Mouse (Mus musculus) CH12.LX (cell line): ENCODE measurements around the gene Iqschfp. TPM values are rescaled to one million over a fixed set of nuclear protein-coding genes. Genes with fewer than 3 reads are reported as not detected.
A peak's percentile ranks its signal among the peaks of the same experiment; 100 is the strongest.

Experiments
- DNase-seq: peaks from one replicate; pipeline ENCODE4 v3.0.0-alpha.2; 2013; ENCODE audit errors: extremely low read depth
- H3K27ac ChIP-seq: 2 replicates; pipeline ENCODE4 v1.5.1; 2012; ENCODE audit warnings: low read depth, mild to moderate bottlenecking, control low read depth, moderate library complexity; ENCODE audit not compliant: insufficient read depth
- H3K27me3 ChIP-seq: replicated peaks from 2 replicates; pipeline ENCODE3; 2012; ENCODE audit warnings: inconsistent platforms
- H3K36me3 ChIP-seq, 2 experiments: replicated peaks in 1 of 2; 2 replicates each; pipeline versions ENCODE3 to v1.6.1; 2012; ENCODE audit warnings: inconsistent platforms in 1 of 2, low read length in 1 of 2, mild to moderate bottlenecking in 1 of 2, mixed read lengths in 1 of 2, moderate library complexity in 1 of 2; ENCODE audit not compliant: control insufficient read depth in 1 of 2, insufficient read depth in 1 of 2
- H3K4me1 ChIP-seq, 2 experiments: 2 replicates each; pipeline ENCODE4 v1.6.1; 2012; ENCODE audit warnings: inconsistent platforms in 1 of 2, moderate library complexity in 1 of 2; ENCODE audit not compliant: insufficient read depth in 2 of 2, control insufficient read depth in 1 of 2
- H3K4me2 ChIP-seq: 2 replicates; pipeline ENCODE4 v1.6.1; 2012; ENCODE audit warnings: low read depth, mild to moderate bottlenecking, control low read depth; ENCODE audit not compliant: poor library complexity, insufficient read depth, severe bottlenecking
- H3K4me3 ChIP-seq, 3 experiments: fragments of 150-350 bp in 1 of 3; sonication (generic) in 1 of 3; replicated peaks in 1 of 3; 2 replicates each; pipeline versions ENCODE3 to v1.5.1; 2011 to 2012; ENCODE audit warnings: low read depth in 2 of 3, low read length in 2 of 3, mild to moderate bottlenecking in 2 of 3, moderate library complexity in 2 of 3, control low read depth in 1 of 3, improper control_type of control experiment in 1 of 3, inconsistent platforms in 1 of 3, mixed read lengths in 1 of 3; ENCODE audit not compliant: poor library complexity in 1 of 3
- H3K79me2 ChIP-seq: replicated peaks from 2 replicates; pipeline ENCODE4 v1.6.1; 2012; ENCODE audit warnings: mild to moderate bottlenecking, moderate library complexity; ENCODE audit not compliant: control insufficient read depth, poor library complexity, insufficient read depth, severe bottlenecking; ENCODE audit errors: extremely low read depth
- H3K9ac ChIP-seq: 2 replicates; pipeline ENCODE4 v1.6.1; 2012; ENCODE audit warnings: low read depth, mild to moderate bottlenecking, control low read depth, moderate library complexity; ENCODE audit not compliant: insufficient read depth
- H3K9me3 ChIP-seq: replicated peaks from 2 replicates; pipeline ENCODE3; 2012; ENCODE audit warnings: low read length, inconsistent platforms, mixed read lengths
- CHD2 ChIP-seq: IDR thresholded peaks from 2 replicates; pipeline ENCODE4 v1.6.1; 2011; ENCODE audit warnings: low read length, improper control_type of control experiment
- ELF1 ChIP-seq: IDR thresholded peaks from 2 replicates; pipeline ENCODE4 v1.6.1; 2014; ENCODE audit warnings: low read depth, mild to moderate bottlenecking, inconsistent platforms, low read length, improper control_type of control experiment
- EP300 ChIP-seq: IDR thresholded peaks from 2 replicates; pipeline ENCODE4 v1.6.1; 2011; ENCODE audit warnings: low read length, improper control_type of control experiment
- GABPA ChIP-seq: IDR thresholded peaks from 2 replicates; pipeline ENCODE4 v1.6.1; 2012; ENCODE audit warnings: low read depth, low read length, improper control_type of control experiment, inconsistent platforms; ENCODE audit not compliant: insufficient replicate concordance
- IRF4 ChIP-seq: IDR thresholded peaks from 2 replicates; pipeline ENCODE4 v1.6.1; 2014; ENCODE audit warnings: low read depth, mild to moderate bottlenecking, inconsistent platforms, low read length, improper control_type of control experiment
- JUND ChIP-seq: conservative IDR thresholded peaks from 2 replicates; pipeline ENCODE4 v1.6.1; 2011; ENCODE audit warnings: low read depth, low read length, improper control_type of control experiment
- KAT2A ChIP-seq: IDR thresholded peaks from 2 replicates; pipeline ENCODE4 v1.6.1; 2012; ENCODE audit warnings: low read length, improper control_type of control experiment, inconsistent platforms; ENCODE audit not compliant: insufficient replicate concordance
- MAFK ChIP-seq: IDR thresholded peaks from 2 replicates; pipeline ENCODE4 v1.6.1; 2011; ENCODE audit warnings: low read length, improper control_type of control experiment; ENCODE audit not compliant: insufficient replicate concordance
- MAZ ChIP-seq: IDR thresholded peaks from 2 replicates; pipeline ENCODE4 v1.6.1; 2012; ENCODE audit warnings: low read depth, mild to moderate bottlenecking, inconsistent platforms, low read length, improper control_type of control experiment, moderate library complexity
- MXI1 ChIP-seq: IDR thresholded peaks from 2 replicates; pipeline ENCODE4 v1.6.1; 2011; ENCODE audit warnings: mild to moderate bottlenecking, low read depth, low read length, improper control_type of control experiment
- NELFE ChIP-seq: IDR thresholded peaks from 2 replicates; pipeline ENCODE4 v1.6.1; 2011; ENCODE audit warnings: low read depth, low read length, improper control_type of control experiment
- PAX5 ChIP-seq: IDR thresholded peaks from 2 replicates; pipeline ENCODE4 v1.6.1; 2012; ENCODE audit warnings: low read length, inconsistent platforms, mixed read lengths
- POLR2A ChIP-seq: IDR thresholded peaks from 2 replicates; pipeline ENCODE4 v1.6.1; 2011; ENCODE audit warnings: low read depth, mild to moderate bottlenecking, improper control_type of control experiment, low read length
- RAD21 ChIP-seq: IDR thresholded peaks from 2 replicates; pipeline ENCODE4 v1.6.1; 2011; ENCODE audit warnings: low read depth, mild to moderate bottlenecking, low read length, improper control_type of control experiment, moderate library complexity
- RCOR1 ChIP-seq: conservative IDR thresholded peaks from 2 replicates; pipeline ENCODE4 v1.6.1; 2012; ENCODE audit warnings: low read depth, mild to moderate bottlenecking, inconsistent platforms, low read length, improper control_type of control experiment
- UBTF ChIP-seq: IDR thresholded peaks from 2 replicates; pipeline ENCODE4 v1.6.1; 2012; ENCODE audit warnings: low read depth, mild to moderate bottlenecking, inconsistent platforms, low read length, improper control_type of control experiment, moderate library complexity
- USF1 ChIP-seq: IDR thresholded peaks from 2 replicates; pipeline ENCODE4 v1.6.1; 2014; ENCODE audit warnings: low read depth, mild to moderate bottlenecking, inconsistent platforms, low read length, improper control_type of control experiment
- USF2 ChIP-seq: conservative IDR thresholded peaks from 2 replicates; pipeline ENCODE4 v1.6.1; 2011; ENCODE audit warnings: low read depth, low read length, improper control_type of control experiment
- ZC3H11A ChIP-seq: IDR thresholded peaks from 2 replicates; pipeline ENCODE4 v1.6.1; 2012; ENCODE audit warnings: low read depth, mild to moderate bottlenecking, inconsistent platforms, low read length, improper control_type of control experiment
- ZMIZ1 ChIP-seq: IDR thresholded peaks from 2 replicates; pipeline ENCODE4 v1.6.1; 2012; ENCODE audit warnings: low read depth, mild to moderate bottlenecking, inconsistent platforms, low read length, improper control_type of control experiment
- dilution Hi-C: fragments of 300-500 bp; cut with MboI; formaldehyde crosslinking; loops from 2 replicates; pipeline ENCODE4 v1.14.3; 2020; ENCODE audit warnings: low sequenced_read_pairs; ENCODE audit not compliant: extremely low pct_unique_long_range_greater_than_20kb, extremely low pct_ligation_motif_present
- in situ Hi-C: fragments of 300-500 bp; cut with MboI; formaldehyde crosslinking; loops from 3 replicates; pipeline ENCODE4 v1.14.3; 2019; ENCODE audit warnings: low sequenced_read_pairs, low pct_ligation_motif_present, low pct_unique_long_range_greater_than_20kb, mixed read lengths
- polyA plus RNA-seq: library from polyadenylated mRNA; unstranded; fragments of >175 nt; gene quantifications from 2 replicates; pipeline ENCODE4 v1.2.1, GENCODE M21; 2012; ENCODE audit warnings: low read depth; ENCODE audit not compliant: insufficient read length
- total RNA-seq, 2 experiments: library from RNA; depleted of rRNA; stranded (reverse); fragments of 300-350 nt in 1 of 2; fragments of >200 nt in 1 of 2; gene quantifications; 2 replicates each; pipeline ENCODE4 v1.2.3; 2012 to 2014

Iqschfp gene
- total and polyA plus RNA-seq, 3 experiments = 0.13 to 0.25 TPM; not detected in 1

- H3K79me2 ChIP-seq = no peaks in the 10 kb centered on the region
- no peaks in the 10 kb centered on the region for H3K36me3 ChIP-seq
- no peaks in the 10 kb centered on the region for H3K27me3 ChIP-seq
- H3K4me2 ChIP-seq = no peak overlapping the region
- no peak overlapping the region for H3K27ac ChIP-seq
- H3K9ac ChIP-seq = no peak overlapping the region
- no peak overlapping the region for H3K4me3 ChIP-seq
- in situ Hi-C loops = no loop called here
- no peaks in the 10 kb centered on the region for H3K4me1 ChIP-seq
- no peak for DNase-seq
- H3K9me3 ChIP-seq = no peaks in the 10 kb centered on the region
- dilution Hi-C loops = no loop called here
- TF ChIP-seq ZC3H11A (no peak), MXI1 (no peak), POLR2A (no peak), RAD21 (no peak), UBTF (no peak), NELFE (no peak), USF1 (no peak), JUND (no peak)
Observed at GRCm38 (mm10) chr3:68467941-68468687, 576.1 kb downstream of the Iqschfp start.

DNA sequence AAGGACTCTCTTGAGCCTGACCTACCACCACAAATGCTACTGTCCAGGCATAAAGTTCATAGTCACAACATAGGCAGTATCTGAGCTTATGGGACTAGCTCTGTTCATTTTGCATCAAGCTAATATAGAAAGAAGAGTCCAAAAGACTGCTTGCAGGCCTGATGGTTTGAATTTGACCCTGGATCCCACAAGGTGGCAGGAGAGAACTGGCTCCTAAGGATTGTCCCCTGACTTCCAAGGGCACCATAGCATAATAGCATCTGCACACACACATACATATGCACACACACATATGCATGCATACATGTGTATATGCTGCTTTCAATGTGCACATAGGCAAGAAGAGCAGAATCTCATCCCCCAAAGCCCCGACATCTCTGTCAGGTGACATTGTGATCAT lies 577.6 kb downstream of the Iqschfp start:
- H3K9ac ChIP-seq = no peak overlapping the region
- H3K27ac ChIP-seq = no peak overlapping the region
- TF ChIP-seq GABPA (no peak), RAD21 (peak; percentile 0), MXI1 (no peak)
- no peaks in the 10 kb centered on the region for H3K27me3 ChIP-seq
- no peak for DNase-seq
- H3K4me2 ChIP-seq = no peak overlapping the region
- H3K4me3 ChIP-seq = no peak overlapping the region
- in situ Hi-C loops (no loop called here), dilution Hi-C loops (no loop called here)
- no peaks in the 10 kb centered on the region for H3K79me2 ChIP-seq
- H3K4me1 ChIP-seq = no peaks in the 10 kb centered on the region
- H3K36me3 ChIP-seq = no peaks in the 10 kb centered on the region
- no peaks in the 10 kb centered on the region for H3K9me3 ChIP-seq

DNA sequence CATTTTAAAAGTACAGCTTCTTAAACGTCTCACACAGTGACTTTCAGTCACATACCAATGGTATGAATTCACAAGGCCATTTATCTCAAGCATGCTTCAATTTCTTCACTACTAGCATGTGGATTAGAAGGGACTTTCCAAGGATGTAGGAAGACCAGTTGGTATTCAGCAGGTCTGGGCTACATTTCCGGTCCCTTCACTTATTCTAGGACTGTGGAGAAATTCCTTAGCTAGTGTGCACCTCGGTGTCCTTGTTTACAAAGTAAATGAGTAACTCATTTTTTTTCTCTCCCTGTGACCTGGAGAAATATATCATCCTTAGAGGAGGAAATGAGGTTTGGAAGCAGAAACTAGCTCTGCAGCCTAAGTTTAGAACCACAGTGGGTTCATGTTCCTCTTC lies 578.0 kb downstream of the Iqschfp start:
- Histone ChIP-seq H3K9ac (no peak overlapping the region), H3K4me2 (no peak overlapping the region), H3K4me3 (no peak overlapping the region), H3K36me3 (no peaks in the 10 kb centered on the region), H3K27ac (no peak overlapping the region), H3K27me3 (no peaks in the 10 kb centered on the region), H3K79me2 (no peaks in the 10 kb centered on the region), H3K4me1 (peaks cover 0 to 2% of the 10 kb centered on the region in 2 experiments; a peak in 1 of 4 replicates), H3K9me3 (no peaks in the 10 kb centered on the region)
- no peak for TF ChIP-seq MAFK
- TF ChIP-seq KAT2A = no peak
- no peak for TF ChIP-seq USF1
- TF ChIP-seq MXI1 = no peak
- no peak for TF ChIP-seq CHD2
- no peak for TF ChIP-seq RAD21
- TF ChIP-seq GABPA = no peak
- no peak for TF ChIP-seq EP300
- TF ChIP-seq MAZ = no peak
- TF ChIP-seq RCOR1 = no peak
- TF ChIP-seq POLR2A = no peak
- no peak for TF ChIP-seq ZMIZ1
- TF ChIP-seq IRF4 = no peak
- no peak for TF ChIP-seq ZC3H11A
- no peak for TF ChIP-seq ELF1
- no peak for TF ChIP-seq PAX5
- TF ChIP-seq UBTF = no peak
- TF ChIP-seq USF2 = no peak
- dilution Hi-C loops = no loop called here
- no peak for DNase-seq
- in situ Hi-C loops = no loop called here
